Mouse (Mus musculus): ENCODE data around the gene Mog. TPM values are rescaled to one million over a fixed set of nuclear protein-coding genes. Genes with fewer than 3 reads are reported as not detected.

Gene Mog
- polyA plus RNA-seq, 1 experiment from 2014 or later, result 0.25 TPM

Other genes starting within 250 kb of the Mog start
- not detected in 2 replicates for gene H2-M10.6, start 211.2 kb downstream of the Mog start, polyA plus RNA-seq (2014; fragmentation: Nextera tagmentation; extraction: Ambion mirVana)
- gene Trim26, start 186.3 kb downstream of the Mog start, polyA plus RNA-seq (2014; fragmentation: Nextera tagmentation; extraction: Ambion mirVana), result 33.5 and 40.6 TPM in 2 replicates
- 0.08 and 0.51 TPM in 2 replicates for gene Trim15, start 156.2 kb downstream of the Mog start, polyA plus RNA-seq (2014; fragmentation: Nextera tagmentation; extraction: Ambion mirVana)
- 5.0 and 6.0 TPM in 2 replicates for gene Trim10, start 153.8 kb downstream of the Mog start, polyA plus RNA-seq (2014; fragmentation: Nextera tagmentation; extraction: Ambion mirVana)
- gene Trim40, start 133.3 kb downstream of the Mog start, polyA plus RNA-seq (2014; fragmentation: Nextera tagmentation; extraction: Ambion mirVana), result not detected in 2 replicates
- not detected in 2 replicates for gene Trim31, start 125.3 kb downstream of the Mog start, polyA plus RNA-seq (2014; fragmentation: Nextera tagmentation; extraction: Ambion mirVana)
- 0.31 and 0.45 TPM in 2 replicates for gene Rnf39, start 80.5 kb downstream of the Mog start, polyA plus RNA-seq (2014; fragmentation: Nextera tagmentation; extraction: Ambion mirVana)
- gene Ppp1r11, start 71.7 kb downstream of the Mog start, polyA plus RNA-seq (2014; fragmentation: Nextera tagmentation; extraction: Ambion mirVana), result 142 and 147 TPM in 2 replicates
- 118 and 119 TPM in 2 replicates for gene Znrd1, start 64.8 kb downstream of the Mog start, polyA plus RNA-seq (2014; fragmentation: Nextera tagmentation; extraction: Ambion mirVana)
- gene Znrd1as, start 64.8 kb downstream of the Mog start, polyA plus RNA-seq (2014; fragmentation: Nextera tagmentation; extraction: Ambion mirVana), result 7.8 and 8.7 TPM in 2 replicates
- not detected in 2 replicates for gene 2410137M14Rik, start 42.2 kb downstream of the Mog start, polyA plus RNA-seq (2014; fragmentation: Nextera tagmentation; extraction: Ambion mirVana)
- 0.49 and 0.65 TPM in 2 replicates for gene H2-M5, start 33.9 kb downstream of the Mog start, polyA plus RNA-seq (2014; fragmentation: Nextera tagmentation; extraction: Ambion mirVana)
- gene Zfp57, start 22.2 kb downstream of the Mog start, polyA plus RNA-seq (2014; fragmentation: Nextera tagmentation; extraction: Ambion mirVana), result 101 and 106 TPM in 2 replicates
- 7.9 and 9.7 TPM in 2 replicates for gene Gabbr1, start 22.6 kb upstream of the Mog start, polyA plus RNA-seq (2014; fragmentation: Nextera tagmentation; extraction: Ambion mirVana)
- gene Olfr90, start 65.1 kb upstream of the Mog start, polyA plus RNA-seq (2014; fragmentation: Nextera tagmentation; extraction: Ambion mirVana), result 0.09 TPM in 1 of 2 replicates, not detected in the other
- 0.14 TPM in 1 of 2 replicates, not detected in the other for gene Olfr91, start 74.9 kb upstream of the Mog start, polyA plus RNA-seq (2014; fragmentation: Nextera tagmentation; extraction: Ambion mirVana)
- gene Olfr92, start 96.7 kb upstream of the Mog start, polyA plus RNA-seq (2014; fragmentation: Nextera tagmentation; extraction: Ambion mirVana), result not detected in 2 replicates
- gene Olfr93, start 138.1 kb upstream of the Mog start, polyA plus RNA-seq (2014; fragmentation: Nextera tagmentation; extraction: Ambion mirVana), result not detected in 2 replicates
- not detected in 2 replicates for gene Ubd, start 170.5 kb upstream of the Mog start, polyA plus RNA-seq (2014; fragmentation: Nextera tagmentation; extraction: Ambion mirVana)
- gene Olfr94, start 177.6 kb upstream of the Mog start, polyA plus RNA-seq (2014; fragmentation: Nextera tagmentation; extraction: Ambion mirVana), result not detected in 2 replicates
- not detected in 2 replicates for gene Olfr95, start 189.7 kb upstream of the Mog start, polyA plus RNA-seq (2014; fragmentation: Nextera tagmentation; extraction: Ambion mirVana)
- not detected in 2 replicates for gene Olfr96, start 196.7 kb upstream of the Mog start, polyA plus RNA-seq (2014; fragmentation: Nextera tagmentation; extraction: Ambion mirVana)
- gene Olfr97, start 213.9 kb upstream of the Mog start, polyA plus RNA-seq (2014; fragmentation: Nextera tagmentation; extraction: Ambion mirVana), result not detected in 2 replicates
- not detected in 2 replicates for gene Olfr98, start 240.4 kb upstream of the Mog start, polyA plus RNA-seq (2014; fragmentation: Nextera tagmentation; extraction: Ambion mirVana)
- gene H2-M3, start 246.8 kb upstream of the Mog start, polyA plus RNA-seq (2014; fragmentation: Nextera tagmentation; extraction: Ambion mirVana), result 0.95 and 1.3 TPM in 2 replicates